Mouse (Mus musculus): Measurements from ENCODE around the gene Gm11559.

DNA sequence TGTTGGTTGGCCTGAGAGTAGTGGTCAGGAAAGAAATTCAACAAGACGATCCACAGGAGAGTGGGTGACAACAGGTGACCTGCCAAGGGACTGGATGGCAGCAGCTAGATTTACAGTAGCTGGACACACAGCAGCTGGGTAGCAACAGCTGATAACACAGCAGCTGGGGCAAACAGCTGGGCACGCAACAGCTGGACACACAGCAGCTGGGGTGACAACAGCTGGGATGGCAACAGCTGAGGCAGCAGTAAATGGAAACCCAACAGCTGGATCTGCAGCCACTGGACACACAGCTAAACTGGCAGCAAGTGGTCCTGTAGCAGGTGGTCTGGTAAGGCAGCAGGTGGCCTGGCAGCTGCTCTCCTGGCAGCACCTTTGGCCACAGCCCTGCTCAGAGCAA lies 17.5 kb upstream of the Gm11559 start:
- TF ChIP-seq CTCF (IDR thresholded peaks at IDR 0.05; ENCODE audit: extremely low read depth, insufficient read length, insufficient replicate concordance, low read depth, low read length) (no peak), POLR2A (IDR thresholded peaks at IDR 0.05; ENCODE audit: low read depth, low read length) (no peak)

All from small intestine, adult 2 months (tissue).